Mouse (Mus musculus) liver, embryonic 14.5 days (tissue): ENCODE results near the gene Gucd1.

ENCODE experiments used
- CTCF ChIP-seq: IDR thresholded peaks from 2 replicates; pipeline ENCODE4 v1.5.1; 2016; ENCODE audit warnings: antibody characterized with exemption, low read depth, control low read depth
- EP300 ChIP-seq: IDR thresholded peaks from 2 replicates; pipeline ENCODE4 v1.6.1; 2016; ENCODE audit warnings: antibody characterized with exemption, low read depth

GRCm38 (mm10) chr10:75458329-75458728 is 59.4 kb downstream of the Gucd1 start:
- TF ChIP-seq EP300, result no peak
- TF ChIP-seq CTCF, result no peak
